Mouse (Mus musculus): ENCODE measurements at regions not wholly inside any gene's neighbourhood (a gene's known extent, or its start where the extent isn't known, plus 50 kb on each side); places are given as distances from the start of the nearest gene placed in this dataset.
"Not testable (repeated sequence)": the region's sequence is repeated elsewhere in the genome, so short reads cannot be mapped to it uniquely, and the experiment has no call there.

- no peak for DNase-seq
Observed at GRCm38 (mm10) chr3:21942912-21943311, 133.5 kb upstream of the Tbl1xr1 start.

- DNase-seq = no peak
Observed at GRCm38 (mm10) chr3:21945775-21946174, 130.7 kb upstream of the Tbl1xr1 start.

GRCm38 (mm10) chr3:21947320-21948073, 129.0 kb upstream of the Tbl1xr1 start:
- DNase-seq = no peak

- DNase-seq = no peak
Observed at GRCm38 (mm10) chr3:21948074-21948659, 128.3 kb upstream of the Tbl1xr1 start.

GRCm38 (mm10) chr3:21949459-21949858, 127.0 kb upstream of the Tbl1xr1 start:
- DNase-seq = no peak

- DNase-seq = no peak
Observed at GRCm38 (mm10) chr3:21950571-21950970, 125.9 kb upstream of the Tbl1xr1 start.

- DNase-seq = no peak
Observed at GRCm38 (mm10) chr3:21951446-21952285, 124.8 kb upstream of the Tbl1xr1 start.

- no peak for DNase-seq
Observed at GRCm38 (mm10) chr3:21952695-21953415, 123.6 kb upstream of the Tbl1xr1 start.

- no peak for DNase-seq
Observed at GRCm38 (mm10) chr3:21953416-21953810, 123.0 kb upstream of the Tbl1xr1 start.

GRCm38 (mm10) chr3:21955681-21956080, 120.8 kb upstream of the Tbl1xr1 start:
- no peak for DNase-seq

- DNase-seq = not testable (repeated sequence)
Observed at GRCm38 (mm10) chr3:21957105-21957504, 119.3 kb upstream of the Tbl1xr1 start.

GRCm38 (mm10) chr3:21958595-21959286, 117.7 kb upstream of the Tbl1xr1 start:
- DNase-seq = no peak

GRCm38 (mm10) chr3:21961091-21961490, 115.4 kb upstream of the Tbl1xr1 start:
- no peak for DNase-seq

GRCm38 (mm10) chr3:21961746-21962145, 114.7 kb upstream of the Tbl1xr1 start:
- no peak for DNase-seq

GRCm38 (mm10) chr3:21962360-21962782, 114.1 kb upstream of the Tbl1xr1 start:
- no peak for DNase-seq

- DNase-seq = no peak
Observed at GRCm38 (mm10) chr3:21962921-21963732, 113.3 kb upstream of the Tbl1xr1 start.

GRCm38 (mm10) chr3:21963733-21964351, 112.6 kb upstream of the Tbl1xr1 start:
- no peak for DNase-seq

- no peak for DNase-seq
Observed at GRCm38 (mm10) chr3:21964438-21964837, 112.0 kb upstream of the Tbl1xr1 start.

- DNase-seq = no peak
Observed at GRCm38 (mm10) chr3:21965556-21965955, 110.9 kb upstream of the Tbl1xr1 start.

GRCm38 (mm10) chr3:21971731-21972130, 104.7 kb upstream of the Tbl1xr1 start:
- no peak for DNase-seq

GRCm38 (mm10) chr3:21973153-21973552, 103.3 kb upstream of the Tbl1xr1 start:
- DNase-seq = no peak

Measured in cerebellum, postnatal 14 days (tissue).